Comparison of ENCODE assay signal across 8 mouse cellular contexts in genomic region chr6:131367101-131367500, GRCm38 (mm10). TPM values are rescaled to one million over a fixed set of nuclear protein-coding genes. Genes with fewer than 3 reads are reported as not detected.
DNase-seq lines count a peak whose midpoint lies in the region; ATAC-seq and TF ChIP-seq lines count a peak whose summit lies in the region.

No protein-coding gene starts in this region.

- H3K36me3 ChIP-seq in heart, postnatal 0 days (replicated peaks; ENCODE audit: control insufficient read depth, insufficient read depth, low read length), result peaks cover 74% of the 10 kb centered on the region
- H3K36me3 ChIP-seq in forebrain, embryonic 14.5 days (ENCODE audit: control insufficient read depth, insufficient read depth, low read length), result peaks cover 47% of the 10 kb centered on the region
- H3K36me3 ChIP-seq in liver, embryonic 16.5 days (ENCODE audit: control insufficient read depth, insufficient read depth), result peaks cover 59% of the 10 kb centered on the region
- H3K36me3 ChIP-seq in stomach, postnatal 0 days (ENCODE audit: control insufficient read depth, insufficient read depth, low read length), result peaks cover 6% of the 10 kb centered on the region; the same call in 1 of the 2 replicates

- peak; percentile 67; the same call in 1 of the 2 replicates for ATAC-seq in heart, postnatal 0 days (ENCODE audit: insufficient read depth, low read depth)
- ATAC-seq in forebrain, embryonic 14.5 days, result peak; percentile 67; the same call in 1 of the 2 replicates
- 0 out of 2 replicates have a peak, but pooled peaks have one; percentile 13 for ATAC-seq in liver, embryonic 16.5 days (ENCODE audit: low read depth)
- ATAC-seq in stomach, postnatal 0 days (ENCODE audit: low FRiP score, low TSS enrichment), result peak; percentile 49; the same call in 1 of the 2 replicates

- peak; percentile 69 for TF ChIP-seq CTCF in heart, postnatal 0 days (IDR thresholded peaks at IDR 0.05; ENCODE audit: low read depth)
- peak; percentile 77 for TF ChIP-seq CTCF in stomach, postnatal 0 days (IDR thresholded peaks at IDR 0.05; ENCODE audit: low read depth)

- WGBS in heart, postnatal 0 days, result 27% methylated on average over 4 of the region's 4 CpGs
- WGBS in forebrain, embryonic 14.5 days, result 43% methylated on average over 4 of the region's 4 CpGs
- 24% methylated on average over 4 of the region's 4 CpGs for WGBS in liver, embryonic 16.5 days (ENCODE audit: insufficient replicate concordance)
- WGBS in stomach, postnatal 0 days, result 29% methylated on average over 4 of the region's 4 CpGs

- H3K4me3 ChIP-seq in heart, postnatal 0 days (ENCODE audit: low read depth, low read length), result no peak overlapping the region
- no peak overlapping the region for H3K4me3 ChIP-seq in forebrain, embryonic 14.5 days (ENCODE audit: low read depth, low read length)
- H3K4me3 ChIP-seq in liver, embryonic 16.5 days (ENCODE audit: low read depth, low read length), result no peak overlapping the region
- no peak overlapping the region for H3K4me3 ChIP-seq in stomach, postnatal 0 days (ENCODE audit: low read depth, low read length)

- H3K9me3 ChIP-seq in heart, postnatal 0 days (replicated peaks; ENCODE audit: control insufficient read depth, low read length), result no peaks in the 10 kb centered on the region
- H3K9me3 ChIP-seq in forebrain, embryonic 14.5 days (replicated peaks; ENCODE audit: control insufficient read depth, low read length), result no peaks in the 10 kb centered on the region
- no peaks in the 10 kb centered on the region for H3K9me3 ChIP-seq in liver, embryonic 16.5 days (replicated peaks; ENCODE audit: control insufficient read depth, low read length)
- H3K9me3 ChIP-seq in stomach, postnatal 0 days (ENCODE audit: control insufficient read depth, low read length), result no peaks in the 10 kb centered on the region

- DNase-seq in heart, postnatal 0 days (ENCODE audit: low spot score), result peak; percentile 40
- no peak for DNase-seq in heart, adult 11 months
- peak; percentile 6 for DNase-seq in thymus, postnatal 25 days
- no peak for DNase-seq in thymus, postnatal 36 days
- peak; percentile 65 for DNase-seq in forebrain, embryonic 14.5 days (ENCODE audit: low spot score)
- no peak for DNase-seq in stomach, postnatal 0 days (ENCODE audit: low spot score)
- DNase-seq in urinary bladder, postnatal 25 days (ENCODE audit: low spot score), result no peak

- H3K27me3 ChIP-seq in heart, postnatal 0 days (ENCODE audit: control insufficient read depth, insufficient read depth, low read length), result no peaks in the 10 kb centered on the region
- no peaks in the 10 kb centered on the region for H3K27me3 ChIP-seq in forebrain, embryonic 14.5 days (replicated peaks; ENCODE audit: control insufficient read depth, insufficient read depth, low read length)
- H3K27me3 ChIP-seq in liver, embryonic 16.5 days (ENCODE audit: control insufficient read depth, insufficient read depth, low read depth, low read length), result no peaks in the 10 kb centered on the region
- no peaks in the 10 kb centered on the region for H3K27me3 ChIP-seq in stomach, postnatal 0 days (ENCODE audit: control insufficient read depth, insufficient read depth, low read length)

- H3K4me1 ChIP-seq in heart, postnatal 0 days (ENCODE audit: control insufficient read depth, insufficient read depth), result peaks cover 11% of the 10 kb centered on the region; the same call in 1 of the 2 replicates
- no peaks in the 10 kb centered on the region for H3K4me1 ChIP-seq in forebrain, embryonic 14.5 days (ENCODE audit: control insufficient read depth, insufficient read depth, low read length)
- peaks cover 20% of the 10 kb centered on the region for H3K4me1 ChIP-seq in liver, embryonic 16.5 days (ENCODE audit: control insufficient read depth, low read depth, low read length)
- no peaks in the 10 kb centered on the region for H3K4me1 ChIP-seq in stomach, postnatal 0 days (replicated peaks; ENCODE audit: control insufficient read depth, insufficient read depth)

- H3K27ac ChIP-seq in heart, postnatal 0 days (ENCODE audit: low read depth), result no peak overlapping the region
- H3K27ac ChIP-seq in forebrain, embryonic 14.5 days (ENCODE audit: low read depth, low read length), result no peak overlapping the region
- no peak overlapping the region for H3K27ac ChIP-seq in liver, embryonic 16.5 days (ENCODE audit: low read length)
- no peak overlapping the region for H3K27ac ChIP-seq in stomach, postnatal 0 days (replicated peaks)

- TF ChIP-seq EP300 in heart, postnatal 0 days (IDR thresholded peaks at IDR 0.05; ENCODE audit: low read depth), result no peak
- TF ChIP-seq EP300 in stomach, postnatal 0 days (optimal IDR thresholded peaks at IDR 0.05), result no peak

- no peak overlapping the region for H3K9ac ChIP-seq in heart, postnatal 0 days (replicated peaks; ENCODE audit: low read depth, low read length)
- no peak overlapping the region for H3K9ac ChIP-seq in forebrain, embryonic 14.5 days (ENCODE audit: low read length)
- no peak overlapping the region for H3K9ac ChIP-seq in liver, embryonic 16.5 days (ENCODE audit: low read depth, low read length)
- no peak overlapping the region for H3K9ac ChIP-seq in stomach, postnatal 0 days (ENCODE audit: low read length)

- H3K4me2 ChIP-seq in heart, postnatal 0 days (ENCODE audit: low read depth, low read length), result no peak overlapping the region
- no peak overlapping the region for H3K4me2 ChIP-seq in forebrain, embryonic 14.5 days (ENCODE audit: low read length)
- H3K4me2 ChIP-seq in liver, embryonic 16.5 days (ENCODE audit: low read depth, low read length), result no peak overlapping the region
- no peak overlapping the region for H3K4me2 ChIP-seq in stomach, postnatal 0 days (replicated peaks; ENCODE audit: low read depth)

RNA-seq across cellular contexts. Expression of gene Styk1, which starts 13.7 kb away (rescaled TPM):
- total RNA-seq in heart, postnatal 0 days (2014; rRNA removed; ENCODE audit: low replicate concordance), result 0.15 TPM in 1 of 2 replicates, not detected in the other
- polyA plus RNA-seq in heart, postnatal 0 days (2015; fragmentation: Nextera tagmentation; extraction: Ambion mirVana), result 0.27 and 0.52 TPM in 2 replicates
- 2.5 and 4.8 TPM in 2 replicates for polyA plus RNA-seq in forebrain, embryonic 14.5 days (2014; fragmentation: Nextera tagmentation; extraction: Ambion mirVana)
- 0.72 and 1.1 TPM in 2 replicates for polyA plus RNA-seq in liver, embryonic 16.5 days (2015; fragmentation: Nextera tagmentation; extraction: Ambion mirVana)
- polyA plus RNA-seq in stomach, postnatal 0 days (2015; fragmentation: Nextera tagmentation; extraction: Ambion mirVana), result 15.8 and 16.4 TPM in 2 replicates

RNA-seq across cellular contexts. Expression of gene Ybx3, which starts 21.2 kb away (rescaled TPM):
- total RNA-seq in heart, postnatal 0 days (2014; rRNA removed; ENCODE audit: low replicate concordance), result 194 and 238 TPM in 2 replicates
- 54.6 and 61.7 TPM in 2 replicates for polyA plus RNA-seq in heart, postnatal 0 days (2015; fragmentation: Nextera tagmentation; extraction: Ambion mirVana)
- 26.7 and 26.8 TPM in 2 replicates for polyA plus RNA-seq in forebrain, embryonic 14.5 days (2014; fragmentation: Nextera tagmentation; extraction: Ambion mirVana)
- 40.9 and 41.7 TPM in 2 replicates for polyA plus RNA-seq in liver, embryonic 16.5 days (2015; fragmentation: Nextera tagmentation; extraction: Ambion mirVana)
- polyA plus RNA-seq in stomach, postnatal 0 days (2015; fragmentation: Nextera tagmentation; extraction: Ambion mirVana), result 67.0 and 93.9 TPM in 2 replicates

Comparison
In these comparisons a context has a peak if more than half of its experiments do, and no peak if none do; other contexts are left out.
1. DNase-seq: peak in heart, postnatal 0 days (single experiment), thymus, postnatal 25 days (single experiment) and forebrain, embryonic 14.5 days (single experiment); none in heart, adult 11 months (single experiment), thymus, postnatal 36 days (0 of 2), stomach, postnatal 0 days (single experiment) and urinary bladder, postnatal 25 days (single experiment).
2. ATAC-seq: peak in every context shown above with its lines; median percentile 67 in heart, postnatal 0 days; 67 in forebrain, embryonic 14.5 days; 49 in stomach, postnatal 0 days; 13 in liver, embryonic 16.5 days.